Mouse (Mus musculus) midbrain, embryonic 10.5 days (tissue): ENCODE data around the gene Zranb1. TPM values are rescaled to one million over a fixed set of nuclear protein-coding genes. Genes with fewer than 3 reads are reported as not detected.

ENCODE experiments used
- DNase-seq: peaks from one replicate; pipeline ENCODE4 v3.0.0-alpha.2; 2017; ENCODE audit warnings: low spot score
- H3K27ac ChIP-seq: fragments of 300-500 bp; sonication (generic); replicated peaks from 2 replicates; pipeline ENCODE4 v1.5.1; 2016; ENCODE audit warnings: mild to moderate bottlenecking
- H3K27me3 ChIP-seq: fragments of 300-500 bp; sonication (generic); 2 replicates; pipeline ENCODE4 v1.6.1; 2016; ENCODE audit warnings: low read depth, mild to moderate bottlenecking; ENCODE audit not compliant: poor library complexity, severe bottlenecking
- H3K36me3 ChIP-seq: fragments of 300-500 bp; sonication (generic); 2 replicates; pipeline ENCODE4 v1.6.1; 2016; ENCODE audit warnings: mild to moderate bottlenecking, moderate library complexity
- H3K4me1 ChIP-seq: fragments of 300-500 bp; sonication (generic); 2 replicates; pipeline ENCODE4 v1.6.1; 2016
- H3K4me3 ChIP-seq: fragments of 300-500 bp; sonication (generic); 2 replicates; pipeline ENCODE4 v1.5.1; 2016; ENCODE audit warnings: mild to moderate bottlenecking, moderate library complexity
- H3K9me3 ChIP-seq: fragments of 300-500 bp; sonication (generic); replicated peaks from 2 replicates; pipeline ENCODE4 v1.6.1; 2016; ENCODE audit warnings: mild to moderate bottlenecking
- WGBS: fragments of 180-500 bp; shearing (Covaris S2); methylation state at CpG from one replicate; pipeline ENCODE4 v1.1.7; 2016; 5-methylcytosine and 5-hydroxymethylcytosine counted together
- polyA plus RNA-seq: library from polyadenylated mRNA; unstranded; fragments of >200 nt; fragmentation: Nextera tagmentation; extraction: Ambion mirVana; gene quantifications from 2 replicates; pipeline ENCODE4 v1.2.1, GENCODE M21; 2016

Gene Zranb1
- polyA plus RNA-seq, 1 experiment from 2014 or later = 8.1 TPM

- Histone ChIP-seq H3K4me3 (no peak overlapping the region), H3K9me3 (no peaks in the 10 kb centered on the region), H3K4me1 (peaks cover 22% of the 10 kb centered on the region), H3K36me3 (no peaks in the 10 kb centered on the region), H3K27me3 (no peaks in the 10 kb centered on the region), H3K27ac (no peak overlapping the region)
- DNase-seq = no peak
Measured at GRCm38 (mm10) chr7:132934743-132935142, 3.8 kb downstream of the Zranb1 start.

- no peak for DNase-seq
- H3K27me3 ChIP-seq = no peaks in the 10 kb centered on the region
- no peak overlapping the region for H3K4me3 ChIP-seq
- 85% methylated on average over 2 of the region's 2 CpGs for WGBS
- H3K9me3 ChIP-seq = no peaks in the 10 kb centered on the region
- no peaks in the 10 kb centered on the region for H3K36me3 ChIP-seq
- H3K4me1 ChIP-seq = no peaks in the 10 kb centered on the region
- H3K27ac ChIP-seq = no peak overlapping the region
Measured at GRCm38 (mm10) chr7:132939118-132939517, 8.2 kb downstream of the Zranb1 start.

- H3K4me1 ChIP-seq = no peaks in the 10 kb centered on the region
- H3K27ac ChIP-seq = no peak overlapping the region
- no peaks in the 10 kb centered on the region for H3K36me3 ChIP-seq
- WGBS = 89% methylated on average over 2 of the region's 2 CpGs
- no peak for DNase-seq
- H3K27me3 ChIP-seq = no peaks in the 10 kb centered on the region
- no peak overlapping the region for H3K4me3 ChIP-seq
- H3K9me3 ChIP-seq = no peaks in the 10 kb centered on the region
Measured at GRCm38 (mm10) chr7:132940569-132940968, 9.6 kb downstream of the Zranb1 start.

- H3K27ac ChIP-seq = no peak overlapping the region
- H3K27me3 ChIP-seq = no peaks in the 10 kb centered on the region
- WGBS = 94% methylated on average over 4 of the region's 4 CpGs
- H3K36me3 ChIP-seq = no peaks in the 10 kb centered on the region
- H3K4me1 ChIP-seq = no peaks in the 10 kb centered on the region
- H3K9me3 ChIP-seq = no peaks in the 10 kb centered on the region
- no peak for DNase-seq
- no peak overlapping the region for H3K4me3 ChIP-seq
Measured at GRCm38 (mm10) chr7:132949968-132950367, 19.0 kb downstream of the Zranb1 start.

- Histone ChIP-seq H3K4me3 (no peak overlapping the region), H3K27ac (no peak overlapping the region), H3K9me3 (no peaks in the 10 kb centered on the region), H3K4me1 (no peaks in the 10 kb centered on the region), H3K27me3 (no peaks in the 10 kb centered on the region), H3K36me3 (no peaks in the 10 kb centered on the region)
- WGBS = 97% methylated on average over 3 of the region's 3 CpGs
- DNase-seq = no peak
Measured at GRCm38 (mm10) chr7:132950613-132951012, 19.7 kb downstream of the Zranb1 start.

GRCm38 (mm10) chr7:132964395-132964794, 33.5 kb downstream of the Zranb1 start:
- no peak for DNase-seq
- H3K36me3 ChIP-seq = peaks cover 9% of the 10 kb centered on the region; the same call in 1 of the 2 replicates
- WGBS = 86% methylated on average over 3 of the region's 3 CpGs

GRCm38 (mm10) chr7:132965707-132966106, 34.8 kb downstream of the Zranb1 start:
- Histone ChIP-seq H3K4me3 (no peak overlapping the region), H3K36me3 (peaks cover 15% of the 10 kb centered on the region; the same call in 1 of the 2 replicates), H3K27ac (no peak overlapping the region), H3K4me1 (no peaks in the 10 kb centered on the region), H3K9me3 (no peaks in the 10 kb centered on the region), H3K27me3 (no peaks in the 10 kb centered on the region)
- 88% methylated on average over 2 of the region's 2 CpGs for WGBS
- DNase-seq = no peak

More at GRCm38 (mm10) chr7:132964395-132964794, 33.5 kb downstream of the Zranb1 start:
- Histone ChIP-seq H3K9me3 (no peaks in the 10 kb centered on the region), H3K27ac (no peak overlapping the region), H3K4me1 (no peaks in the 10 kb centered on the region), H3K4me3 (no peak overlapping the region), H3K27me3 (no peaks in the 10 kb centered on the region)

GRCm38 (mm10) chr7:132972079-132972478, 41.1 kb downstream of the Zranb1 start:
- H3K27me3 ChIP-seq = no peaks in the 10 kb centered on the region
- 92% methylated on average over 2 of the region's 2 CpGs for WGBS
- H3K27ac ChIP-seq = no peak overlapping the region
- H3K4me3 ChIP-seq = no peak overlapping the region
- no peaks in the 10 kb centered on the region for H3K4me1 ChIP-seq
- H3K36me3 ChIP-seq = peaks cover 53% of the 10 kb centered on the region
- H3K9me3 ChIP-seq = no peaks in the 10 kb centered on the region
- DNase-seq = no peak

- H3K4me3 ChIP-seq = no peak overlapping the region
- no peaks in the 10 kb centered on the region for H3K9me3 ChIP-seq
- H3K27ac ChIP-seq = no peak overlapping the region
- peaks cover 68% of the 10 kb centered on the region for H3K36me3 ChIP-seq
- WGBS = 96% methylated on average over 2 of the region's 2 CpGs
- H3K4me1 ChIP-seq = no peaks in the 10 kb centered on the region
- H3K27me3 ChIP-seq = no peaks in the 10 kb centered on the region
- no peak for DNase-seq
Measured at GRCm38 (mm10) chr7:132976079-132976478, 45.1 kb downstream of the Zranb1 start.

GRCm38 (mm10) chr7:132977981-132978380, 47.0 kb downstream of the Zranb1 start:
- H3K4me1 ChIP-seq = peaks cover 8% of the 10 kb centered on the region
- no peak for DNase-seq
- no peak overlapping the region for H3K27ac ChIP-seq
- H3K9me3 ChIP-seq = no peaks in the 10 kb centered on the region
- WGBS = 98% methylated on average over 2 of the region's 2 CpGs
- H3K4me3 ChIP-seq = no peak overlapping the region
- H3K36me3 ChIP-seq = peaks cover 77% of the 10 kb centered on the region
- H3K27me3 ChIP-seq = no peaks in the 10 kb centered on the region

- Histone ChIP-seq H3K27me3 (no peaks in the 10 kb centered on the region), H3K4me3 (no peak overlapping the region), H3K36me3 (peaks cover 86% of the 10 kb centered on the region), H3K4me1 (peaks cover 8% of the 10 kb centered on the region), H3K9me3 (no peaks in the 10 kb centered on the region), H3K27ac (no peak overlapping the region)
- DNase-seq = no peak
- 56% methylated on average over 3 of the region's 3 CpGs for WGBS
Measured at GRCm38 (mm10) chr7:132982639-132983038, 51.7 kb downstream of the Zranb1 start.

- H3K9me3 ChIP-seq = no peaks in the 10 kb centered on the region
- H3K27me3 ChIP-seq = no peaks in the 10 kb centered on the region
- no peak for DNase-seq
- H3K4me1 ChIP-seq = no peaks in the 10 kb centered on the region
- peaks cover 93% of the 10 kb centered on the region for H3K36me3 ChIP-seq
- no peak overlapping the region for H3K4me3 ChIP-seq
- H3K27ac ChIP-seq = no peak overlapping the region
- 92% methylated on average over 5 of the region's 5 CpGs for WGBS
Measured at GRCm38 (mm10) chr7:132989839-132990238, 58.9 kb downstream of the Zranb1 start.

- no peaks in the 10 kb centered on the region for H3K4me1 ChIP-seq
- H3K9me3 ChIP-seq = no peaks in the 10 kb centered on the region
- H3K4me3 ChIP-seq = no peak overlapping the region
- H3K27ac ChIP-seq = no peak overlapping the region
- no peaks in the 10 kb centered on the region for H3K27me3 ChIP-seq
- peaks cover 93% of the 10 kb centered on the region for H3K36me3 ChIP-seq
- DNase-seq = no peak
- 96% methylated on average over 14 of the region's 14 CpGs for WGBS
Measured at GRCm38 (mm10) chr7:132991240-132991900, 60.4 kb downstream of the Zranb1 start.
